Mouse (Mus musculus) limb, embryonic 14.5 days (tissue): Measurements from ENCODE around the gene Adsl. TPM values are rescaled to one million over a fixed set of nuclear protein-coding genes. Genes with fewer than 3 reads are reported as not detected.

ENCODE experiments used
- ATAC-seq: fragments of 200-750 bp; cut with Nextera tagmentation; 2 replicates; pipeline ENCODE4 v1.8.0; 2017; ENCODE audit warnings: low read depth, moderate number of reproducible peaks, moderate TSS enrichment; ENCODE audit not compliant: low FRiP score
- DNase-seq: peaks from one replicate; pipeline ENCODE4 v3.0.0-alpha.2; 2015; ENCODE audit warnings: low spot score
- H3K27ac ChIP-seq: fragments of 300-500 bp; sonication (generic); replicated peaks from 2 replicates; pipeline ENCODE4 v1.5.1; 2014; ENCODE audit warnings: low read depth, mild to moderate bottlenecking, low read length, moderate library complexity, mixed read lengths
- H3K27me3 ChIP-seq: fragments of 300-500 bp; sonication (generic); 2 replicates; pipeline ENCODE4 v1.6.1; 2014; ENCODE audit warnings: low read length, mixed read lengths; ENCODE audit not compliant: control insufficient read depth, insufficient read depth
- H3K36me3 ChIP-seq: fragments of 300-500 bp; sonication (generic); 2 replicates; pipeline ENCODE4 v1.6.1; 2014; ENCODE audit warnings: mild to moderate bottlenecking, low read length, moderate library complexity, mixed read lengths; ENCODE audit not compliant: control insufficient read depth, insufficient read depth
- H3K4me1 ChIP-seq: fragments of 300-500 bp; sonication (generic); 2 replicates; pipeline ENCODE4 v1.6.1; 2014; ENCODE audit warnings: antibody characterized with exemption, low read length, mixed read lengths; ENCODE audit not compliant: control insufficient read depth, insufficient read depth
- H3K4me2 ChIP-seq: fragments of 300-500 bp; sonication (generic); replicated peaks from 2 replicates; pipeline ENCODE4 v1.6.1; 2014; ENCODE audit warnings: low read depth, mild to moderate bottlenecking, low read length, moderate library complexity; ENCODE audit not compliant: severe bottlenecking
- H3K4me3 ChIP-seq: fragments of 300-500 bp; sonication (generic); replicated peaks from 2 replicates; pipeline ENCODE4 v1.5.1; 2014; ENCODE audit warnings: low read length
- H3K9ac ChIP-seq: fragments of 300-500 bp; sonication (generic); 2 replicates; pipeline ENCODE4 v1.6.1; 2014; ENCODE audit warnings: mild to moderate bottlenecking, low read depth, low read length, moderate library complexity; ENCODE audit not compliant: severe bottlenecking
- H3K9me3 ChIP-seq: fragments of 300-500 bp; sonication (generic); 2 replicates; pipeline ENCODE4 v1.6.1; 2016; ENCODE audit warnings: low read length; ENCODE audit not compliant: control insufficient read depth
- POLR2A ChIP-seq: fragments of 200-500 bp; IDR thresholded peaks from 2 replicates; pipeline ENCODE4 v1.8.0; 2012; ENCODE audit warnings: inconsistent platforms, mild to moderate bottlenecking, moderate library complexity, borderline replicate concordance; ENCODE audit not compliant: insufficient read depth, insufficient read length; ENCODE audit errors: extremely low read depth
- WGBS: fragments of 180-500 bp; shearing (Covaris S2); extraction: QIAGEN DNeasy Blood & Tissue Kit; methylation state at CpG from one replicate; pipeline ENCODE4 v1.1.7; 2014; 5-methylcytosine and 5-hydroxymethylcytosine counted together
- polyA plus RNA-seq, 2 experiments: library from polyadenylated mRNA; depleted of rRNA in 1 of 2; stranded (reverse) in 1 of 2; unstranded in 1 of 2; fragments of >200 nt; fragmentation: Nextera tagmentation in 1 of 2; extraction: Ambion mirVana in 1 of 2; gene quantifications; 2 replicates each; pipeline versions ENCODE4 v1.2.1 to v1.2.3; 2012 to 2014

The Adsl gene
- polyA plus RNA-seq, 2 experiments = 101 to 114 TPM

GRCm38 (mm10) chr15:80941468-80942040 is 6.7 kb upstream of the Adsl start:
- DNase-seq (no peak), ATAC-seq (no peak)
- no peaks in the 10 kb centered on the region for H3K4me1 ChIP-seq
- H3K27me3 ChIP-seq = no peaks in the 10 kb centered on the region
- no peak overlapping the region for H3K27ac ChIP-seq
- H3K36me3 ChIP-seq = peaks cover 18% of the 10 kb centered on the region; the same call in 1 of the 2 replicates
- H3K4me2 ChIP-seq = no peak overlapping the region
- no peak for TF ChIP-seq POLR2A
- H3K4me3 ChIP-seq = no peak overlapping the region
- H3K9ac ChIP-seq = no peak overlapping the region
- H3K9me3 ChIP-seq = no peaks in the 10 kb centered on the region
- WGBS = 85% methylated on average over 6 of the region's 6 CpGs

DNA sequence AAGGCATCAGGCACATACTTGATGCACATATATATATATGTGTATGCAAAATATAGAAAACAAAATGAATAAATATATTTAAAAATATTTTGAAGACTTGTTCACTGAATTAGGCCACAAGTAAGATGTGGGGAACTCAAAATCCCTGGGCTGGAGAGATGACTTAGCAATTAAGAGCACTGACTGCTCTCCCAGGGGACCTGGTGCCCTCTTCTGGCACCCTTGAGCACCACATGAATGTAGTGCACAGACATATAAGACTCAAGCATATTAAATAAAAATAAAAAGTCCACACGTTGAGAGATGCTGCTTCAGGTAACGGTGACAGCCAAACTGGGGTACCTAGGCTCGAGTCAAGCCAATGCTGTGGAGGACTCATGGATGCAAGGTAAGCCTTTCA is 2.4 kb upstream of the Adsl start:
- ATAC-seq = no peak
- H3K4me1 ChIP-seq = peaks cover 6% of the 10 kb centered on the region
- peak; percentile 27 for DNase-seq
- H3K4me2 ChIP-seq = no peak overlapping the region
- no peak overlapping the region for H3K9ac ChIP-seq
- 59% methylated on average over 3 of the region's 3 CpGs for WGBS
- no peaks in the 10 kb centered on the region for H3K36me3 ChIP-seq
- H3K27me3 ChIP-seq = no peaks in the 10 kb centered on the region
- no peak overlapping the region for H3K4me3 ChIP-seq
- H3K9me3 ChIP-seq = no peaks in the 10 kb centered on the region
- H3K27ac ChIP-seq = no peak overlapping the region
- TF ChIP-seq POLR2A = no peak

GRCm38 (mm10) chr15:80949431-80949830 is 1.1 kb downstream of the Adsl start:
- peak overlapping the region; percentile 68 for H3K4me3 ChIP-seq
- H3K9ac ChIP-seq = peak overlapping the region; percentile 56
- DNase-seq (no peak), ATAC-seq (no peak)
- H3K27me3 ChIP-seq = no peaks in the 10 kb centered on the region
- H3K4me2 ChIP-seq = peak overlapping the region; percentile 60
- H3K4me1 ChIP-seq = peaks cover 6% of the 10 kb centered on the region
- no peak for TF ChIP-seq POLR2A
- H3K36me3 ChIP-seq = peaks cover 25% of the 10 kb centered on the region
- 52% methylated on average over 4 of the region's 4 CpGs for WGBS
- H3K27ac ChIP-seq = no peak overlapping the region
- no peaks in the 10 kb centered on the region for H3K9me3 ChIP-seq

- H3K4me2 ChIP-seq = no peak overlapping the region
- DNase-seq (no peak), ATAC-seq (no peak)
- no peak overlapping the region for H3K27ac ChIP-seq
- H3K4me3 ChIP-seq = 0 out of 2 replicates have a peak overlapping the region, but pooled peaks have one; percentile 68
- TF ChIP-seq POLR2A = no peak
- no peaks in the 10 kb centered on the region for H3K9me3 ChIP-seq
- H3K4me1 ChIP-seq = peaks cover 6% of the 10 kb centered on the region
- H3K27me3 ChIP-seq = no peaks in the 10 kb centered on the region
- 91% methylated on average over 7 of the region's 7 CpGs for WGBS
- H3K36me3 ChIP-seq = peaks cover 31% of the 10 kb centered on the region
- no peak overlapping the region for H3K9ac ChIP-seq
These were observed 1.8 kb downstream of the Adsl start for GRCm38 (mm10) chr15:80950055-80950454.

GRCm38 (mm10) chr15:80953971-80954370 is 5.7 kb downstream of the Adsl start:
- ATAC-seq = no peak
- DNase-seq = no peak
- H3K36me3 ChIP-seq = peaks cover 61% of the 10 kb centered on the region
- no peaks in the 10 kb centered on the region for H3K9me3 ChIP-seq
- no peak overlapping the region for H3K4me2 ChIP-seq
- H3K27me3 ChIP-seq = no peaks in the 10 kb centered on the region
- H3K27ac ChIP-seq = no peak overlapping the region
- TF ChIP-seq POLR2A = no peak
- H3K4me1 ChIP-seq = peaks cover 6% of the 10 kb centered on the region
- H3K4me3 ChIP-seq = no peak overlapping the region
- H3K9ac ChIP-seq = no peak overlapping the region
- WGBS = 88% methylated on average over 9 of the region's 9 CpGs
